Mouse (Mus musculus) cortical plate, adult 2 months (tissue): ENCODE measurements around the gene Sec14l5.

Experiments used
- CTCF ChIP-seq: fragments of 200-500 bp; IDR thresholded peaks from 2 replicates; pipeline ENCODE4 v1.5.1; 2011; ENCODE audit warnings: mild to moderate bottlenecking, control low read depth, low read length; ENCODE audit not compliant: insufficient read depth; ENCODE audit errors: extremely low read depth
- POLR2A ChIP-seq: fragments of 200-500 bp; IDR thresholded peaks from 2 replicates; pipeline ENCODE4 v1.6.1; 2011; ENCODE audit warnings: mild to moderate bottlenecking, low read length, control low read depth; ENCODE audit not compliant: insufficient read depth; ENCODE audit errors: extremely low read depth

DNA sequence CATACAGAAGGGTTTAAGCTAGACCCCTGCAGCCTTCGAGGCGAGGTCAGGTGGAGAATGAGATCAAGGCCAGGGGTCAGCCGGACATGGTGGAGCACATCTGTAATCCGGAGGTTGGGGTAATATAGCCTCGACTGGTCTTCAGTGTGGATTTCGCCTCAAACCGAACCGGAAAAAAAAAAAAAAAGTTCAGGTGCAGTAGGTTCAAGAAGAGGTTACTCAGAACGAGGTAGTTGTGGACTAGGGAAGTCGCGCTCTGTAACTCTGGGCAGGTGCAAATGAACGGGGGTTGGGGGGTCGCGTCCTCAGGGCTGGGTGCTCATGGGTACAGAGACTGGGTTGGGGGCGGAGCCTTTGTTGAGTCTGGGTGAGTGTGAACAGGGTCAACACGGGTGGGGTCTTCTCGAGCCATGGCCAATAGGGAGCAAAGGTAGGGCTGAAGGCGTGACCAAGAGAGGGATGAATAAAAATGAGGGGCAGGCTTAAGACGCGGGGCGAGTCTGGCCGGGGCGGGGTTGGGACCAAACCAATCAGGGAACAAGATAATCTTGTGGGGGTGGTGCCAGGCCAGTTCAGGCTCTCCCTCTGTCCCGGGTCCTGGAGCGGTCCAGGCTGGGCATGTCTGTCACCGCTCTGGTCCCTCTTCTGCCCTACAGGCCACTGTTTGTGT, 407 bp upstream of the Sec14l5 start:
- TF ChIP-seq CTCF (no peak), POLR2A (no peak)
